Mouse (Mus musculus): ENCODE data around the gene 1700003F12Rik. TPM values are rescaled to one million over a fixed set of nuclear protein-coding genes. Genes with fewer than 3 reads are reported as not detected.

The 1700003F12Rik gene
- polyA plus RNA-seq, 1 experiment from 2014 or later, result 1.7 TPM

- H3K4me1 ChIP-seq (replicated peaks), result no peaks in the 10 kb centered on the region
- 75% methylated on average over 3 of the region's 3 CpGs for WGBS
- ATAC-seq (ENCODE audit: low FRiP score), result no peak
- no peak overlapping the region for H3K4me3 ChIP-seq
- no peaks in the 10 kb centered on the region for H3K9me3 ChIP-seq
- H3K9ac ChIP-seq, result no peak overlapping the region
- no peaks in the 10 kb centered on the region for H3K27me3 ChIP-seq
- no peak overlapping the region for H3K27ac ChIP-seq
- peaks cover 71% of the 10 kb centered on the region for H3K36me3 ChIP-seq
- H3K4me2 ChIP-seq, result no peak overlapping the region
Measured at GRCm38 (mm10) chr2:154526531-154526930, 20.4 kb upstream of the 1700003F12Rik start.

- peaks cover 3% of the 10 kb centered on the region for H3K4me1 ChIP-seq (replicated peaks)
- no peak overlapping the region for H3K4me3 ChIP-seq
- ATAC-seq (ENCODE audit: low FRiP score), result no peak
- WGBS, result 40% methylated on average over 3 of the region's 3 CpGs
- H3K27me3 ChIP-seq, result no peaks in the 10 kb centered on the region
- H3K36me3 ChIP-seq, result peaks cover 79% of the 10 kb centered on the region
- H3K27ac ChIP-seq, result peak overlapping the region; percentile 52
- no peaks in the 10 kb centered on the region for H3K9me3 ChIP-seq
- H3K4me2 ChIP-seq, result no peak overlapping the region
- H3K9ac ChIP-seq, result no peak overlapping the region
Measured at GRCm38 (mm10) chr2:154532888-154533287, 14.0 kb upstream of the 1700003F12Rik start.

GRCm38 (mm10) chr2:154534704-154535270 lies 12.1 kb upstream of the 1700003F12Rik start:
- H3K4me3 ChIP-seq, result no peak overlapping the region
- H3K4me1 ChIP-seq (replicated peaks), result peaks cover 20% of the 10 kb centered on the region
- H3K36me3 ChIP-seq, result peaks cover 67% of the 10 kb centered on the region
- no peaks in the 10 kb centered on the region for H3K9me3 ChIP-seq
- no peak for ATAC-seq (ENCODE audit: low FRiP score)
- H3K9ac ChIP-seq, result no peak overlapping the region
- H3K27ac ChIP-seq, result no peak overlapping the region
- H3K4me2 ChIP-seq, result no peak overlapping the region
- H3K27me3 ChIP-seq, result no peaks in the 10 kb centered on the region
- WGBS, result 94% methylated on average over 12 of the region's 12 CpGs

- 49% methylated on average over 2 of the region's 2 CpGs for WGBS
- Histone ChIP-seq H3K27me3 (no peaks in the 10 kb centered on the region), H3K9me3 (no peaks in the 10 kb centered on the region), H3K4me3 (no peak overlapping the region), H3K4me1 (replicated peaks) (peaks cover 27% of the 10 kb centered on the region), H3K4me2 (no peak overlapping the region), H3K27ac (peak overlapping the region; percentile 73), H3K9ac (0 out of 2 replicates have a peak overlapping the region, but pooled peaks have one; percentile 51), H3K36me3 (peaks cover 39% of the 10 kb centered on the region)
- ATAC-seq (ENCODE audit: low FRiP score), result no peak
Measured at GRCm38 (mm10) chr2:154538310-154538709, 8.6 kb upstream of the 1700003F12Rik start.

GRCm38 (mm10) chr2:154538710-154539109 lies 8.2 kb upstream of the 1700003F12Rik start:
- H3K36me3 ChIP-seq, result peaks cover 37% of the 10 kb centered on the region
- H3K9me3 ChIP-seq, result no peaks in the 10 kb centered on the region
- H3K4me3 ChIP-seq, result no peak overlapping the region
- peak overlapping the region; percentile 73 for H3K27ac ChIP-seq
- no peak for ATAC-seq (ENCODE audit: low FRiP score)
- no peaks in the 10 kb centered on the region for H3K27me3 ChIP-seq
- H3K4me1 ChIP-seq (replicated peaks), result peaks cover 27% of the 10 kb centered on the region
- no peak overlapping the region for H3K4me2 ChIP-seq
- 33% methylated on average over 3 of the region's 3 CpGs for WGBS
- peak overlapping the region; percentile 51; the same call in 1 of the 2 replicates for H3K9ac ChIP-seq

GRCm38 (mm10) chr2:154539720-154540119 lies 7.2 kb upstream of the 1700003F12Rik start:
- peaks cover 28% of the 10 kb centered on the region for H3K36me3 ChIP-seq
- H3K9me3 ChIP-seq, result no peaks in the 10 kb centered on the region
- no peak overlapping the region for H3K4me2 ChIP-seq
- ATAC-seq (ENCODE audit: low FRiP score), result no peak
- H3K9ac ChIP-seq, result no peak overlapping the region
- WGBS, result 63% methylated on average over 3 of the region's 3 CpGs
- H3K4me1 ChIP-seq (replicated peaks), result peaks cover 27% of the 10 kb centered on the region
- H3K27ac ChIP-seq, result no peak overlapping the region; the same call in 1 of the 2 replicates
- no peak overlapping the region for H3K4me3 ChIP-seq
- no peaks in the 10 kb centered on the region for H3K27me3 ChIP-seq

GRCm38 (mm10) chr2:154541630-154542029 lies 5.3 kb upstream of the 1700003F12Rik start:
- no peak overlapping the region for H3K9ac ChIP-seq
- 87% methylated on average over 2 of the region's 2 CpGs for WGBS
- H3K4me2 ChIP-seq, result no peak overlapping the region
- H3K36me3 ChIP-seq, result peaks cover 9% of the 10 kb centered on the region
- ATAC-seq (ENCODE audit: low FRiP score), result no peak
- no peak overlapping the region for H3K4me3 ChIP-seq
- peaks cover 27% of the 10 kb centered on the region for H3K4me1 ChIP-seq (replicated peaks)
- H3K27me3 ChIP-seq, result no peaks in the 10 kb centered on the region
- H3K27ac ChIP-seq, result no peak overlapping the region
- H3K9me3 ChIP-seq, result no peaks in the 10 kb centered on the region

GRCm38 (mm10) chr2:154543567-154544347 lies 3.1 kb upstream of the 1700003F12Rik start:
- 84% methylated on average over 9 of the region's 9 CpGs for WGBS
- H3K4me1 ChIP-seq (replicated peaks), result peaks cover 19% of the 10 kb centered on the region
- peak overlapping the region; percentile 56 for H3K27ac ChIP-seq
- H3K9me3 ChIP-seq, result no peaks in the 10 kb centered on the region
- no peak overlapping the region for H3K9ac ChIP-seq
- no peak overlapping the region for H3K4me2 ChIP-seq
- H3K4me3 ChIP-seq, result no peak overlapping the region
- peak; percentile 68 for ATAC-seq (ENCODE audit: low FRiP score)
- no peaks in the 10 kb centered on the region for H3K27me3 ChIP-seq
- no peaks in the 10 kb centered on the region; the same call in 1 of the 2 replicates for H3K36me3 ChIP-seq

GRCm38 (mm10) chr2:154548688-154549087 lies 1.8 kb downstream of the 1700003F12Rik start:
- peaks cover 26% of the 10 kb centered on the region for H3K27me3 ChIP-seq

GRCm38 (mm10) chr2:154549127-154549885 lies 2.4 kb downstream of the 1700003F12Rik start:
- Histone ChIP-seq H3K4me2 (peak overlapping the region; percentile 85), H3K4me3 (peak overlapping the region; percentile 48), H3K9me3 (no peaks in the 10 kb centered on the region), H3K27me3 (peaks cover 26% of the 10 kb centered on the region), H3K36me3 (no peaks in the 10 kb centered on the region; the same call in 1 of the 2 replicates), H3K27ac (no peak overlapping the region), H3K9ac (peak overlapping the region; percentile 76), H3K4me1 (replicated peaks) (peaks cover 35% of the 10 kb centered on the region)
- WGBS, result 1% methylated on average over 40 of the region's 48 CpGs
- ATAC-seq (ENCODE audit: low FRiP score), result peak; percentile 66

More at GRCm38 (mm10) chr2:154548688-154549087, 1.8 kb downstream of the 1700003F12Rik start:
- H3K9me3 ChIP-seq, result no peaks in the 10 kb centered on the region
- H3K4me2 ChIP-seq, result peak overlapping the region; percentile 85; the same call in 1 of the 2 replicates
- H3K9ac ChIP-seq, result no peak overlapping the region
- ATAC-seq (ENCODE audit: low FRiP score), result no peak
- 45% methylated on average over 3 of the region's 3 CpGs for WGBS
- no peak overlapping the region for H3K27ac ChIP-seq
- no peak overlapping the region for H3K4me3 ChIP-seq
- peaks cover 35% of the 10 kb centered on the region for H3K4me1 ChIP-seq (replicated peaks)
- H3K36me3 ChIP-seq, result no peaks in the 10 kb centered on the region; the same call in 1 of the 2 replicates

GRCm38 (mm10) chr2:154549886-154550189 lies 3.0 kb downstream of the 1700003F12Rik start:
- H3K36me3 ChIP-seq, result no peaks in the 10 kb centered on the region; the same call in 1 of the 2 replicates
- WGBS, result 18% methylated on average over 20 of the region's 20 CpGs
- no peak overlapping the region for H3K27ac ChIP-seq
- no peaks in the 10 kb centered on the region for H3K9me3 ChIP-seq
- peak overlapping the region; percentile 76 for H3K9ac ChIP-seq
- H3K4me3 ChIP-seq, result peak overlapping the region; percentile 48
- H3K4me1 ChIP-seq (replicated peaks), result peaks cover 38% of the 10 kb centered on the region
- ATAC-seq (ENCODE audit: low FRiP score), result no peak
- H3K27me3 ChIP-seq, result peaks cover 26% of the 10 kb centered on the region
- peak overlapping the region; percentile 85 for H3K4me2 ChIP-seq

- Histone ChIP-seq H3K4me3 (no peak overlapping the region), H3K4me2 (no peak overlapping the region), H3K9ac (no peak overlapping the region), H3K27ac (no peak overlapping the region), H3K27me3 (peaks cover 26% of the 10 kb centered on the region), H3K9me3 (no peaks in the 10 kb centered on the region), H3K36me3 (no peaks in the 10 kb centered on the region; the same call in 1 of the 2 replicates), H3K4me1 (replicated peaks) (peaks cover 46% of the 10 kb centered on the region)
- WGBS, result 76% methylated on average over 2 of the region's 2 CpGs
- ATAC-seq (ENCODE audit: low FRiP score), result no peak
Measured at GRCm38 (mm10) chr2:154550937-154551336, 4.1 kb downstream of the 1700003F12Rik start.
